Mouse (Mus musculus): Measurements from ENCODE around the gene Sp1.

The Sp1 gene

DNA sequence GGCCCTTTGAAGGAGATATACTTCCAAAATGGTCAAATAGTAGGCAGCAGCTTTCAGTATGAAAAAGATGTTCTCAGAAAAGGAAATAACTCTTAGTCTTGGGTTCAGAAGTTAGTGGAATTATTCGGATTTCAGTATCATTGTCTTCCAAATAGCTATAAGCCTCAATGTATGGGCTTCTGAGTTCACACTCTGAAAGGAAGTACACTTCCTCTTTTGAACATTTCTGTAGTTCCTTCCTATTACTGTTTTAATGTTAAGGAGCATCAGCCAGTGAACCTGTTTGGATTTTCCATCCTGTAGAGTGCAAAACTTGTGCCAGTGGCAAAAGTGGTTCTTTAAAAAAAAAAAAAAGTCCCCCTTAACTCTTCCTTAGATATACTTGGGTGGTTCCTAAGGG lies 26.1 kb downstream of the Sp1 start:
- in situ Hi-C loops (cut with MseI, MboI), result no loop called here

DNA sequence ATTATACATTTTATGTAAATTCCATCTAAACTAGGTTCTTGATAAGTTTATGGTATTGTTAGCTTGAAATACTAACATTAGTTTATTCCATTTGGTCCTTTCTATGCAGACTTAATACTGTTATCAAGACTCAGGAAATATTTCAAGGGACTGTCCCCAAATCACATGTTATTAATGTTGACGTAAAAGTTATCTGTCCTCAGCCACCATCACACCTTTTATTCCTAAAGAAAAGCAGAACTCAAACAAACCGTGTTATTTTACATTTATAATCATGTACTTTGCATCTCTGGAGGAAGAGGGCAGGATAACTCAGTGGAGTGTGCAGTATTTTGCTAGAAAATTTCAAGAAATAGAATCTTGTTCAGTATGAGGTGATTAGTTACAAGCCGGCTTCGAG lies 27.2 kb downstream of the Sp1 start:
- in situ Hi-C loops (cut with MseI, MboI), result no loop called here

DNA sequence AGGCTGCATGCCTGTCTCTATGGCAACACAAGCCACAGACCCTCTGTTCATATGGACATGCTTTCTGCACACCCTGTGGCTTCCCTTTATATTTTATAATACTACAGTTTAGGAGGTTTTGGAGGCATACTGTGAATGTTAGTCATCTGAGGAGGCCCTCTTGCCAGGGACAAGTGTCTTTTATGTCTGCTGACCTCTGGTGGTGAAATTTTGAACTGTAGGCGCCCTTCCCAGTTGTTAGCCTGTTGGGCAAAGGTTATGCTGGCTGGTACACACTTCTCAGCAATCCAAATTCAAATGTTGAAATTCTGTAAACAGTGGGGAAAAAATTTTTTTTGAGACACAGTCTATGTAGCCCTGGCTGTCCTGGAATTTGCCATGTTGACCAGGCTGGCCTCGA lies 36.5 kb downstream of the Sp1 start:
- in situ Hi-C loops (cut with MseI, MboI), result no loop called here

DNA sequence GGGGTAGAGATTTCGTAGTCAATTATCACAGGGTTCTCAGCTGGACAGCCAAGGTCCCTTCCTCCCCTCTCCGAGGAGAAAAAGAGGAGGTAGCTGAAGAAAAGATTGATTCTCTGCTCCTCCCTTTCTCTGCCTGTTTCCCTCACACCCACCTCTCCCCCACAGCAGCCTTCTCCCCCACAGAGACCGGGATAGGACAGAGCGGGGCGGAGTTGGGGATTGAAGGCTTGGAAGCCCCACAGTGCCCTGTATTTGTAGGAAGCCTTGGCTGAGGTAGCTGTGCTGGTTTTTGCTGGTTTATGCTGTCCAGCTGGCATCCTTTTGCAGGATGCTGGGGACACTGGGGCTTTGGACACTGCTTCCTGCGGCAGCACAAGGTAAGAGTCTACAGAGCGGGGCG lies 39.2 kb downstream of the Sp1 start, which contains the start of gene Amhr2:
Gene Amhr2, plus strand, starts transcription at position 222 of the 400 bp plus-strand sequence.
- in situ Hi-C loops (cut with MseI, MboI), result no loop called here

DNA sequence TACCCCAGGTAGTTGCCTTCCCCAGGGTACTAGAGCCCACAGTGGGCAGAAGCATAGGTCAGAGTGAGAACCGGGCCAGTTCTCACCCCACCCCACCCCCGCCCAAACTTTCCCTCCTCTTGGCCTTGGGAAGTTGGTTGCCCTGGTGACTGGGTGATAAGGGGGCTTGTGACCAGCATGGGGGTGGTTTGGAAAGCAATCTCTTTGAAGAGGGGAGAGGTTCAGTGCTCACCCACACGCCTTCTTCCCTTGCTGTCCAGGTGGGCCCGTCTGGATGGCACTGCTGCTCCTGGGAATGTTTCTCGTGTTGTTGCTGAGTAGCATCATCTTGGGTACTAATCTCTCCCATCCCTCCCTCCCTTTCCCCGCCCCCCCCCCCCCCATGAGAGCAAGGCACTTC lies 40.5 kb downstream of the Sp1 start:
- in situ Hi-C loops (cut with MseI, MboI), result no loop called here

DNA sequence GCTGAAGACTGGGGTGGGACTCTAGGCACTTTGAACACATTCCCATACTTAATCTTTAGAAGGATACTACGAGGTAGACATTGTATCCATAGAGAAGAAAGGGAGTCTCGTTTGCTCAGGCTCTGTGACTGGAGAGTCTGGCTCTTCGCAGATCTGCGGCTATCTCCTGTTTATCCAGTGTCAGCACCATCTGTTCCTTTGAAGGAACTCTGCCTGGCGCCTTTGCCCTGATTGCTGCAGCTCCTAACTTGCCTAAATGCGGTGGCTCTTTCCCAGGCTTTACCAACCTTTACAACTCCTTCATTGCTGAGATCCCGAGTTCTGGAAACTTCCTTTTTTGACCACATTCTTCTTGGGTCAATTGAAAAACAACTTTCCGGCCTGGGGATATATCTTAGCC lies 43.4 kb downstream of the Sp1 start:
- in situ Hi-C loops (cut with MseI, MboI), result no loop called here

DNA sequence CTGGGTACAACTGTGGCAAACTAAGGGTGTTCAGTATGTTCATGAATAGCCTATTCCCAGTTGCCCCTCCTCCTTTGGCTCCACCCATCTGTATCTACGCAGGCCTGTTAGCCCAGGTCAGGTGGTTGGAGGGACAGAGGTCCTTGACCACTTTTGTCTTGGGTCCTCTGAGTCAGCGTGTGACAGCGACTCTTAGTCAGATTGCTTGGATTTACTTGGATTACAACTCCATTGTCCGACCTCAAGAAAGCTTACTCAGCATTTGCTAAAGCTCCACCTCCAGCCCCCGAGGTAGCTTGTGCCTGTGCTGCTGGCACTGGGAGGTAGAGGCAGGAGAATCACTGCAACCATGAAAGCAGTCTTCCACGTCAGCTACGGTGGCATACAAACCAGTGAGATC lies 45.0 kb downstream of the Sp1 start:
- in situ Hi-C loops (cut with MseI, MboI), result no loop called here

DNA sequence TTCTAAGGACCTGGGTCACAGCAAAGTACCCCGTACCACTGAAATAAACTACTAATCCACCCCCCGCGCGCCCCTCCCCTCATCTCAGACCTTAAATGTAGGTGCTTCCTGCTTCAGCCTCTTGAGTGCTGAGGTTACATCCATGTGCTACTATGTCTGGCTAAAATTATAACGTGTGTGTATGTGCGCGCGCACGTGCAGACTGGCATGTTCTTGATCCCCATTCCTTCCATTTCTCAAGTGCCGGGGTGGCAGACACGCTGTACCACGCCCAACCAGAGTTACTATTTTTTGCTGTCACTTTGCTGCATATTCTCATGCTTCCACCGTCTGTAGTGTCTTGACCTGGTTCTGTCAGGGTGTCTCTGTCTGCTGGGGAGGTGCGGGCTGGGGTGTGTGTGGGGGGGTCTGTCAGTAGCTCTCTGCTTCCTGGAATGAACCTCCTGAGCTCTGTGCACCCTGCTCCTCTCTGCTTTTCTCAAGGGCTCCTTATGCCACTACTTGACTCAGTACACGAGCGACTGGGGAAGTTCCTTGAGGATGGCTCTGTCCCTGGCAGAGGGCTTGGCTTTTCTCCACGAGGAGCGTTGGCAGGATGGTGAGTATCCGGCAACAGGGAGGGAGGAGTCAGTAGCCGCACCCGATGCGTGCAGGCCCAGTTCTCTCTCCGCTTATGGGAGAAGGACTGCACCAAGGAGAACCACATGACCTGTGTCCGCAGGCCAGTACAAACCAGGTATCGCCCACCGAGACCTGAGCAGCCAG lies 45.9 kb downstream of the Sp1 start:
- in situ Hi-C loops (cut with MseI, MboI), result no loop called here

DNA sequence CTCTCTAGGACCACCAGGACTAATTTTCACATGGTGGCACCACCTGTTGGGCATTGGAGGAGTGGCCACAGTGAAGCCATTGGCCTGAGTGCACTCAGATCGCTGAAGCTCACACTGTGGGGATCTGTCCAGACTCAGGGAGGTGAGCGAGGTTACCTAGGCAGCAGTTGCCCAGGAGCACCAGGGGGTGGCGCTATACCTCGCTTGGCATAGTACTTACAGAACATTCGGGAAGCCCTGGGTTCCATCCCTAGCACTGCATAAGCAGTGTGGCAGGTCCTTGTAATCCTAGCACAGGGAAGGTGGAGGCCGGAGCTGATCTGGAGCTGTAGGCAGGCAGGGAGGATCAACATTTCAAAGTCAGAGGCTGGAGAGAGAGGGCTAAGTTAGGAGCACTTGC lies 50.0 kb downstream of the Sp1 start:
- in situ Hi-C loops (cut with MseI, MboI), result no loop called here

DNA sequence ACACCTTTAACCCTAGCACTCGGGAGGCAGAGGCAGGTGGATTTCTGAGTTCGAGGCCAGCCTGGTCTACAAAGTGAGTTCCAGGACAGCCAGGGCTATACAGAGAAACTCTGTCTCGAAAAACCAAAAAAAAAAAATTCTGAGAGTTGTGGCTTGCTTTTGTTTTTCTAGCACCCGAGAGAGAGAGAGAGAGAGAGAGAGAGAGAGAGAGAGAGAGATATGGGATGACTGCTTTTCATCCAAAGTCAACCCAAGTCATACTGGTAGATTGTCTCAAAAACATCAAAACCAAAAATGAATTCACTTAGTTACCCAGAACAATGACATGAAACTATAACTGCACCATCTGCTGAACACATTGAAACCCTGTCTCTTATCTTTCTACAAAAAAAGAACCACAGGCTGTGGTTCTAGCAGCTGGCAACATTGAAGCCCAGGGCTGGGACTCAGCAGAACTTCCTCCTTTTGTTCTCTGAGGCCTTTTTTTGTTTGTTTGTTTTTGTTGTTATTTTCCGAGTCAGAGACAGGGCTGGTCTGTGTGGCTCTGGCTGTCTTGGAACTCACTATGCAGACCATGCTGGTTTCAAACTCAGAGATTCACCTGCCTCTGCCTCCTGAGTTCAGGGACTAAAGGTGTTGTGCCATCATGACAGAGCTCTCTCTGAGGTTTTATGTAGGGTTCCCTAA lies 52.2 kb downstream of the Sp1 start:
- in situ Hi-C loops (cut with MseI, MboI), result no loop called here

DNA sequence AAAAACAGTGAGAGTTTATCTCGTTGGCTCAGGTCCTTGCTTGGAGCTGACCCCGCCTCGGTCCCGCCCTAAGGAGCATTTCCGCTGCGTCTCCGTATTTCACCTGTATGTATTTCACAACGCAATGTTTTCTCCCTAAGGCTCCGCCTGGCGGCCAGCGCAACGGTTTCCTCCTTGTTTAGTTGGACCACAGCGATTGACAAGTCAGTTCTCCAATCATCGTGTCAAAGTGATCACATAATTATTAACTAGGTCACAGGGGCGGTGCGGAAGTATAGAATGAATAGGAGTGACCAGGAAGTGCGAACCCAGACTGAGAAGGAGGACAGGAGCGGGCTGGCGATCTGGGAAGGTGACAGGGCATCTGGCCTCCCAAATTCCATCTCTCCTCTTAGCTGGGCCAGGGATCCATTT lies 53.0 kb downstream of the Sp1 start, which contains the start of gene Prr13:
Gene Prr13, plus strand, starts transcription at position 125 of the 414 bp plus-strand sequence.
- in situ Hi-C loops (cut with MseI, MboI), result no loop called here

DNA sequence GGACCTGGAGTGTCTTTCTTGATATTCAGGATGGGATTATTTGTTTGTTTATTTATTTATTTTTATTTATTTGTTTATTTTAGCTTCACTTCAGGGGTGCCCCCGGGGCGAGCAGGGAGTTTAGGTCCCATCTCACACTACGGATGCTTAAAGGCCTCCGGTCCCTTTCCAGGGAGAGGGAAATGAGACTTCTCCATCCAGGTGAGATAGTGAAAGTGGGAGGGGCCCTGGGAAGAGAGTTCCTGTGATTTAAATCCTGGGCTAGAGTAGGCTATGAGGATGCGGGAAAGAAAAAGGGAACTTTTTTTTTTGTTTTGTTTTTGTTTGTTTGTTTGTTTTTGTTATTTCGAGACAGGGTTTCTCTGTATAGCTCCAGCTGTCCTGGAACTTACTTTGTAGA lies 53.4 kb downstream of the Sp1 start:
- in situ Hi-C loops (cut with MseI, MboI), result no loop called here

DNA sequence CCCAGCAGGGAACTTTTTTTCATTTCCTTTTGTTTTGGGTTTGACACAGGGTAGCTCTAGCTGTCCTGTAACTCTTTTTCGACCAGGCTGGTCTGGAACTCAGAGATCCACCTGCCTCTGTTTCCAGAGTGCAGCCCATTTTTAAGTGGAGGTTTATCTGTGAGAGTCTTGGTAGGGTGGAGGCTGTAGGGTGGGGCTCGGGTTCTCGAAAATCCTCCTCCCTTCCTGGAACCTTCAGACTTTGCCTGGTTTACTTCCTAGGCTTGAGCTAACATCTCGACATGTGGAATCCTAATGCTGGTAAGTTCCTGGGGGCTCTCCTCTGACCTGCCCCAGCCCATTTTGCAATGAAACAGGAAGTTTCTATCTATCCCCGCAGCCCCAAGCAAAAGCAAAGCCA lies 53.9 kb downstream of the Sp1 start:
- in situ Hi-C loops (cut with MseI, MboI), result no loop called here

DNA sequence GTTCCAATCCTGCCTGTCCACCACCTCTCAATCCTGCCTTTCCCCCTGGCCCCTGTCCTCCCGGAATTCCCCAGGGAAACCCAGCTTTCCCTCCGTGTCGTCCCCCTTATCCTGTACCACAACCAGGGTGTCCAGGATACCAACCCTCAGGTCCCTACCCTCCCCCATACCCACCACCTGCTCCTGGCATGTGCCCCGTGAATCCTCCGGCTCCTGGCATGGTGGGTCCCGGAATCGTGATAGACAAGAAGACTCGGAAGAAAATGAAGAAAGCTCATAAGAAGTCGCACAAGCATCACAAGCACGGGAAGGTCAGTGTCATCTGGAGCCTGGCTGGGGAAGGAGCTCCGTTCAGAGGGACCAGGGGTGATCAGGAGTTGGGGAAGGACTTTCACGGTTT lies 54.5 kb downstream of the Sp1 start:
- in situ Hi-C loops (cut with MseI, MboI), result no loop called here

DNA sequence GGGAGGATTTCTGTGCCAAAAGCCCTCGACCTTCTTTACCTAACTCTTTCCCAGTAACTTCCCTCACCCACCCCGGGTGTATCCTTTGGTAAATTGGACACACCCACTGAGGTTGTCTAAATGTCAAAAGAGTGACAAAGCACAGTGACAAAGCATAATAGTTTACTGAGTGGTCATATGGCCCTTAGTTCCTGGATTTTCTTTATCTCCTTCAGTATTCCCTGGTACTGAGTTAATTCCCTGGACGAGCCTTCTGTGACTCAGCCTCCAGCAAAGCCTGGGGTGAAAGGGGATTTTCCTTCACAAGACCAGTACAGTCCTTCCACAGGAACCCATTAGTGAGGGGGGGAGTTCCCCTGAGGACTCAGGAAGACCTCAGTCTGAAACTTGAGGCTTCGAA lies 55.0 kb downstream of the Sp1 start:
- in situ Hi-C loops (cut with MseI, MboI), result no loop called here

DNA sequence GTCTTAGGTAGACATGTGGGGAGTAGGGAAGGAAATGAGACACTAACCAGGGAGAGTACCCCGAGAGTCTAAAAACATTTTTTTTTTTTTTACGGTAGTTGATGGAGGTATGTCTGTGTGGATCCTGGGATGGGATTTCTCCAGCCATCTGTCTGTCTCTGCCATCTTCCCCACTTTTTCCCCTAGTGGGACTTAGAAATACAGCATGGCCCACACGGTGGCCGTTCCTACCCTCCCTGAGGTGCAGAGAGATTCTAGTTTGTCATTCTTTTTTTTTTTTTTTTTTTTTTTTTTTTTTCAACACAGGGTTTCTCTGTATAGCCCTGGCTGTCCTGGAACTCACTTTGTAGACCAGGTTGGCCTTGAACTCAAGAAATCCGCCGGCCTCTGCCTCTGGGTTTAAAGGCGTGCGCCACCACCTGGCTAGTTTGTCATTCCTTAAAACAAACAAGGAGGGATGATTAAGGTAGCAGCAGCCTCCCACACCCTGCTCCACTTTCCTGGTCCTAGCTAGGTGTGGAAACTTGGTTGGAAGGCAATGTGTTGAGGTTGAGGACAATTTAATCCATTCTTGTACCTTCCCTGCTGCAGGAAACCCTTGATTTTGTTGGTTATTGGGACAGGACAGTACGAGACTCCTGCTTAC lies 55.6 kb downstream of the Sp1 start:
- in situ Hi-C loops (cut with MseI, MboI), result no loop called here

DNA sequence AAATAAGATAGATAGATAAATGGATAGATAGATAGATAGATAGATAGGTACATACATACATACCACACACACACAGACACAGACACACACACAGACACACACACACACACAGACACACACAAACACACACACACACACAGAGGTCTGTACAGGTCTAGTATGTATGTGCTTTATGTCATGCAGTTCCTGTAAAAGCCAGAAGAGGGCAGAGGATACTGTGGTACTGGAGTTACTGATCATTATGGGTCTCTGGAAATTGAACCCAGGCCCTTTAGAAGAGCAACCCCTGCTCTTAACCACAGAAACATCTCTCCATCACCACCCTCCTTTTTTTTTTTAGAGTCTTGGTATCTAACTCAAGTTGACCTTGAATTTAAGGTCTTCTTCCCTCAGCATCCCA lies 57.7 kb downstream of the Sp1 start:
- in situ Hi-C loops (cut with MseI, MboI), result no loop called here

DNA sequence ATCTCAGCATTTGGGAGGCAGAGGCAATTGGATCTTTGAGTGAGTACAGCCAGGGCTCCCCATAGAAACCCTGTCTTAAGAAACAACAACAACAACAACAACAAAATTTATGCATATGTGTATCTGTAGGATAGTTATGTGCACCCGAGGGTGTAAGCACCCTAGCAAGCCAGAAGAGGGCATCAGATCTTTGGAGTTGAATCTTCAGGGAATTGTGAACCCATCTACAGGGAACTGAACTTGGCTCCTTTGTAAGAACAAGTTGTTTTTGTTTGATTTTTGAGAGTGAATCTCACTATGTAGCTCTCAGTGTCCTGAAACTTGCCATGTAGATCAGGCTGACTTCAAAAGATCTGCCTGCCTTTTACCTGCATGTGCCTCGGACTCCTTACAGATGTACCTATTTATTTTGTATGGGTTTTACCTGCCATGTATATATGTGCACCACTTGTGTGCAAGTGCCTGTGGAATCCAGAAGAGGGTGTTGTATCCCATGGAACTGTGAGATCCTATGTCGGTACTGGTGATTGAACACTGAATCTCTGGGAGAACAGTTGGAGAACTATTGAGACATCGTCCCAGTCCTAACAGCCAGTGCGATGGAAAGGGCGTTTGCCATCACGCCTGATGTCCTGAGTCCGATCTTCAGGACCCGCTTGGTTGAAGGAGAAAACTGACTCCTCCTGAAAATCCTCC lies 62.9 kb downstream of the Sp1 start:
- in situ Hi-C loops (cut with MseI, MboI), result no loop called here

DNA sequence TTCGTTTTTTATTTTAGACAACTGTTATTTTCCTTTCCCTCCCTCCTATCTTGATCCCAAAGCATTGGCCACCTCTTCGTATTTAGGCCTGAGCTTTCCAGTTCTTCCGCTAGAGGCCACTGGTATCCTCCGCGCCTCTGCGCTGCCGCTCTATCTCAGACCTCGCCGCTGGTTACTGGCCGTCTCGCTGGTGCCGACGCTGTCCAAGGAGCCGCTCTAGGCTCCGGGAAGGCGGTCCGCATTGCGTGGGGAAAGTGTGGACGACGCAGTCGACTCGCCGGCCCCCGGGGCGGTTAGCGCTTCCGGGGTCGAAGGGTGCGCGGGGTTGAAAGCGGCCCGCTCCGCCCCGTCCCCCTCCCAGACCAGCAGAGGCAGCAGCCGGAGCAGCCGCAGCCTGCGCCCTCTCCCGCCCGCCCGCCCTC lies 64.3 kb downstream of the Sp1 start, which contains the start of gene Pcbp2:
Gene Pcbp2, plus strand, starts transcription at position 357 of the 422 bp plus-strand sequence.
- in situ Hi-C loops (cut with MseI, MboI), result no loop called here

DNA sequence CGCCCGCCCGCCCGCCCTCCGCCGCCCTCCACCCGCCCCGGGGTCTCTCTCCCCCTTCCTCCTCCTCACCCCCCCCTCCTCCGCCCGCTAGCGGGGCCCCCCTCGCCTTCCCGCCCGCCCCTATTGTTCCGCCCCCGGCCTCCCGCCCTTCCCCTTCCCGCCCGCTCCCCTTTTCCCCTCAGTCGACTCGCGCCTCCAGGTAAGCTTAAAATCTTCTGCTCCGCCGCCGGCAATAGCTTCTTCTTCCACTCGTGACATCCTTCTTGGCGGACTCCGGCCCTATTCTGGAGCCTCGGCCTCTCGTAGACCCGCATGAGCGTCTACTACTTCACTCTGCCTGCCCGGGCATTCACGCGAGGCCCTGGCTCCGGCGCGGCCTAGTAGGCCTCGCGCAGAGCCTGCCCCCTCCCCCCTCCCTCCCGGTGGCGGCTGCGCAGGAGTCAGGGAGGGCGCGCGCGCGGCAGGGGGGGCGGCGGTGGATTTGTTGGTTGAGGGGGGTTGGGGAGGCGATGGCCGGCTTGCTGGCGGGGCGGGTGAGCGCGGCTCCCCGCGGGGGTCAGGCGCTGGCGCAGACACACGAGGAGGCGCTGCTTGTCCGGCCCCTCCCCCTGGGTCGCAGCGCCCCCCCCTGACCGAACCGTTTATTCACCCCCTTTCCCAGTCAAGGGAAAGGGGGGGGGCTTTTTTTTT lies 64.8 kb downstream of the Sp1 start:
- in situ Hi-C loops (cut with MseI, MboI), result no loop called here

DNA sequence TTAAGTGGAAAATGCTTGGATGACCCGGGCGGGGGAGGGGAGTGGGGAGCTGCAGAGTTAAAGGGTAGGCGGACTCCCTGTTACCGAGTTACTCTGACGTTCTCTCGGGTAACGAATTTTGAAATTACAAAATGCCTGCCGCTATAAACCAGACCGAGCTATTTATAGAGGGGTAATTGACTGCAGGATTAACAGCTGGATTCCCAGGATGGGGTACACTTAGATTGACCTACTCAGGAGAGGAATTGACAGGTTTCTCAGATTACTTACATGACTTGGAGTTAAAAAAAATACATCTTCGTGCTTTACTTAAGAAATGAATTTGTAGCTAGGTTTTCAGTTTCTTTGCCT lies 65.3 kb downstream of the Sp1 start:
- in situ Hi-C loops (cut with MseI, MboI), result no loop called here

DNA sequence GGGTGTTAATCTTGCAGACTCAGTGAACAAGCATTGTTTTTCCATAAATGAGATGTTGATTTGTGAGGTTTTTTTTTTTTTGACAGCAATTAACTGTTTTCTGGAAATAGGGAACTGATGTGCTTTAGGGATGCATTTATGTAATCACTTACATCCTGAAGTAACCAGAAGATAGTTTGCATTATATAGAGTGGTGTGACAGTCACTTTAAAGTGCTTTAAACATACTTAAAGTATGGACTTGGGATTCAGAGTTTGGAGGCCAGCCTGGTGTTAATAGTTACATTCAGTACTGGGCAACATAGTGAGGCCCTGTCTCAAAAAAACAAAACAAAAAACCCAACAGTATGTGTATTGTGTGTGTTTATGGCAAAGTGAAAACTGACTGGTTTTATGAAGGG lies 65.8 kb downstream of the Sp1 start:
- in situ Hi-C loops (cut with MseI, MboI), result no loop called here

Data from mouse trophoblast stem cell (cell line).